Mouse (Mus musculus) urinary bladder, adult 18-20 months (tissue): ENCODE measurements around the gene Troap.
A peak's percentile ranks its signal among the peaks of the same experiment; 100 is the strongest.

ENCODE experiments used
- DNase-seq, 2 experiments: peaks; one replicate each; pipeline ENCODE4 v3.0.0; 2022; ENCODE audit warnings: low spot score in 2 of 2, mixed read lengths in 2 of 2

The Troap gene

GRCm38 (mm10) chr15:99113396-99113975 is 39.1 kb downstream of the Troap start:
- DNase-seq, result no peak

DNA sequence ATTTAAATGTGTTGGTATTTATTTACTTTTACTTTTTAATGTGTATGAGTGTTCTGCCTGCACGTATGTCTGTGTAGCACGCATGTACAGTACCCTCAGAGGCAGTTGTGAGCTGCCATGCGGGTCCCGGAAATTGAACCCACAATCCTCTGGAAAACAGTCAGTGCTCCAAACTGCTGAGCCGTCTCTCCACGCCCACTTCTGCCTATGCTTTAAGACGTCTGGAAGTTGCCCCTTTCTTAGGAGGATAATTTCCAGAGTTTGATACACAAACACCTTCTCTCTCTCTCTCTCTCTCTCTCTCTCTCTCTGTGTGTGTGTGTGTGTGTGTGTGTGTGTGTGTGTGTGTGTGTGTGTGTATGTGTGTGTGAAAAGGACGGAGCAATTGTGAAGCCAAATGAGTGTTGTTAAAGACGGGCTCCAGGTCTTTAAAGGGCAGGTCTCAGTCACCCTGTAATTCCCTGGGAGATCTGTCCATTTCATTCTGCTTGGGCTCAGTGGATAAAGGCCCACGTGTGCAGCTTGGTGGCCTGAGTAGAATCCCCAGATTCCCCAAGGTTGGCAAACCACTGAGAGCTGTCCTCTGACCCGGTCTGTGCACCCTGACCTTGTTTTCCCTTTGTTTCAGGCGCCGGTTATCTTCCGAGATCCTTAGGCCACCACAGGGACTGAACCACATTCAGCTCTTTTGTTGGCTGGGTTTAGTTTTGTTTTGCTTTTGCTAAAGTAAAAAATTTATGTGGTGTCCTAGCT is 40.1 kb downstream of the Troap start:
- DNase-seq, result no peak

DNA sequence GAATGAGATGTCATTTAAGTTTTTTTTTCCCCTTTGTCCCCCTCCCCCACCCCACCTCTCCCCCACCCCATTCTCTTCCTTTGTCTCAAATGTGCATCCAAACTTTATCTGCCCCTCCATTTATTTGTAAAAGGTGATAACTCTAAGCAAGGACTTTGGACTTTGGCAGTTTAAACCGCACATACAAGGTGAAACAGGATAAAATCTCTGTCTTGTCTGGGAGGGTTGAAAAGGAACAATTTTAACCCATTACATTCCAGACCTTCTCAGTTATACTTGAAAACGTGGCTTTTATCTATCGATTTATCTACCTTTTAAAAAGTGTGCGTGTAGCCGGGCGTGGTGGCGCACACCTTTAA is 40.7 kb downstream of the Troap start:
- no peak for DNase-seq

DNA sequence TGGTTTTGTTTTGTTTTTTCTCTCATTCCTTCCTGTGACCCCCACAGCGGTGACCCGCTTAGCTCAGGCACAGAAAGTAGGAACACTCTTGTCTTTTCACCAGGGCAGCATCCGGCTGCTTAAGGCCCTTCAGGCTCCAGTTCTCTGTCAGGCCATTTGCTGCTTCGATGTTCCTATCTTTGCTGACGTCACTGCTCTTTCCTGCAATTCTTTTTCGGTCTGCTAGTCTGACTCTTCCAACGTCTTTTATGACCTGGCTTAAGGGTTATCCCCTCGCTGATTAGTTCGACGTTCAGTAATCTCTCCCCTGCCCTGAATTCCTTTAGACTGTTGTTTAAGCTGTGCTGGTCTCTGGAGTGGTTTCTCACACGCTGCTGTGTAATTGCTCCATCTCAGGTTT is 42.2 kb downstream of the Troap start:
- no peak for DNase-seq

- DNase-seq, result no peak
Observed at GRCm38 (mm10) chr15:99120814-99121213, 46.4 kb downstream of the Troap start.

- DNase-seq, result no peak
Observed at GRCm38 (mm10) chr15:99122642-99123041, 48.3 kb downstream of the Troap start.

GRCm38 (mm10) chr15:99125711-99126080 is 51.3 kb downstream of the Troap start, which contains the start of gene Spats2:
TSS of gene Spats2 (plus strand) at chr15:99125916.
- DNase-seq, result no peak

DNA sequence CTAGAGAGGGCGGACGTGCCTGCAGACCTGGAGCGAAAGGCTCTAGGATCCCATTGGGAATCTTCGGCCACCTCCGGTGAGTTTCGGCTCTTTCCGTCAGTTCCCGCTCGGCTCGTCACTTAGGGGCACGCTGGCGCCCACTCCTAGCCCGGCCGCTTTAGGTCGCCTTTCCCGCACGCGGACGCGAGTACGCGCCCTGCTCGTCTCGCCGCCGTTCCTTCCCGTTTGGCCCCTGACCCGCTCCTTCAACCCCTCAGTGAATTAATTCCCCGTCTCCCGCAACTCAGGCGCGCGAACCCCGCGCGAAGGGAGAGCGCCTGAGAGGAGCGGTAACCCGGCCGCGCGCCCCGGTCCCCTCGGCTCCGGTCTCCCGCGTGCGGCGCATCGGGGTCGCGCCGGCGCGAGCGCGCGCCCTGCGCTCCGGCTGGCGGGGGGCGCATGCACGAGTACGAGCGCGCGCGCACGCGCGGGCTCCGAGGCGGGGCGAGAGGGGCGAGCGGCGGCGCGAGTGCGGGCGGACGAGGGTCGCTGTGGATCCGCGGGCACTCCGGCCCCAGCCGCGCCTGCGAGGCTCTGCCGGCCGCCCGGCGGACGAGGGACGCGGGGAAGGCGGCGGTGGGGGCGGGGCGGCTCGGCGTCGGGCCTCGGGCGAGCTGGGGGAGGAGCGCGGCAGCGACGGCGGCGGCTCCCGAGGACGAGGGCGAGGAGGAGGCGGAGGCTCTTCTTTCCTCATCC is 51.9 kb downstream of the Troap start:
- peak; percentile 73 to 90 for DNase-seq

DNA sequence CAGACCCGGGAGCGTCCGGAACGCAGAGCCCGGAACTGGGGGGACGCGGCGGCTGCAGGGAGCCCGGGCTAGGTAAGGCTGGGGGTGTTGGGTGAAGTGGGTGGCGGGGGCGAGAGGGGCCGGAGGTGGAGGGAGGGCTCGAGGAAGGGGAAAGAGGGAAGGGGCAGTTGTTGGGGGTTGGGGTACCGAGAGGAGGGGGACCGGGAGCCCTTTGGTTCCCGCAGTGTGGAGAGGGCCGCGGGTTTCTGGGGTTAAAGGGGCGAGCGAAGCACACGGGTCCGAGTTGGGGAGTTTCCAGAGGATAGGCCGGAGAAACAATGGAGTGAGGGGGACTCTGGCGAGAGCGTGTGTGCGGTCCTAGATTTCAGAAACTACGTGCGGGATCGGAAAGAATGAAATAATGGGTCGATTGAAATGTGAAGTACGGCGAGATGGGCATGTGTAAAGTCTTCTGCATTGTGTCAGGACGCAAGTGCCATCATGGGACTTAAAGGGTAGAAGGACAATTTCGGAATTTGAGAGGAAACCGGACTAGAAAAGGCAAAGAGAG is 52.5 kb downstream of the Troap start:
- DNase-seq, result no peak

DNA sequence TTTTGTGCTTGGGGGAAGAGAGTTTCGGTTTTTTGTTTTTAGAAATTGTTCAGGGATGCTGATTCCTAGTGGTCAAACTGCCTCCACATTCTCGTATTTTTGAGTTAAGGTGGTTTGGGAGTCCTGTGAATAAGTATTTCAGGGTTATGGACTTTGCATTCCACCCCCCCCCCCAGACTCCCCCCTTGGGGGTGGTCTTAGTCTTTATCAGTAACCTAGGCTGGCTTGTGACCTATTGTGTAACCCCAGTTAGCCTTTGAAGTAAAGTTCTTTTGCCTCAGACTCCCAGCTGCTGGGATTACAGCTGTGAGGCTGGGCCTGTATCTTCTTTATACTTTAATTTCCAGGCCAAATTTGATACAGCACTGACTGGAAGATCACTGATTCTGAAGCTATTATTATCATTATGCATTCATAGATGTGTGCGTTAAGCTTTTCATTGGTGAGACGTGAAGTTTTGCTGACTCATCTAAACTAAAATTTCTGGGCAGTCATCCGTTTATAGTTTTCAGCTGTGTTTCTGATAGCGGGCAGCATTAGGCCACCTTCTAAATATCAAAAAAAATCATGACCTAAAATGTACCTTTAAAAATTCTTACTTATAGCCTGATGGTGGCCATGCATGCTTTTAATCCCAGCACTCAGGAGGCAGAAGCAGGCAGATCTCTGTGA is 53.6 kb downstream of the Troap start:
- no peak for DNase-seq

DNA sequence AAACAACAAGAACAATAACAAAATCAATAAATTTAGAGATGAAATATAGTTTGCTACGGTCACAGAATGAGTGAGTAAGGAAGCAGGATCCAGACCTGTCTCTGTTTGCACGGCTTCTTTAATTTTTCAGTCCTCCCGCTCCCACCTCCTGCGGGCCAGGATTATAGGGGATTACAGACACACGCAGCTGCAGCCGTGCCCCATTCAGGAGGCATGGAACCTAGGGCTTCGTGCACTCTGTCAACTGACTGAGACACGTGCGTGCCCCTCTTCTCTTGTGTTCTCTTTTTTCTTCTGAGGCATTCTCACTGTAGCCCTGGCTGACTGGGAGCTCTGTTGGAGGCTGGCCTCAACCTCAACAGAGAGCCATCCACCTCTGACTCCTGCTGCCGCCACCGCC is 55.1 kb downstream of the Troap start:
- no peak for DNase-seq

- DNase-seq, result no peak
Observed at GRCm38 (mm10) chr15:99129956-99130910, 55.9 kb downstream of the Troap start.
